Mouse (Mus musculus): ENCODE results near the gene 1700011M02Rik.
"Not testable (repeated sequence)": the region's sequence is repeated elsewhere in the genome, so short reads cannot be mapped to it uniquely, and the experiment has no call there.

The 1700011M02Rik gene

GRCm38 (mm10) chrX:102908587-102908986 lies at the start of gene 1700011M02Rik, which contains the start of gene Dmrtc1a:
1700011M02Rik (plus strand) TSS chrX:102908905.
Dmrtc1a (minus strand) TSS chrX:102908687.
- DNase-seq: not testable (repeated sequence)

DNA sequence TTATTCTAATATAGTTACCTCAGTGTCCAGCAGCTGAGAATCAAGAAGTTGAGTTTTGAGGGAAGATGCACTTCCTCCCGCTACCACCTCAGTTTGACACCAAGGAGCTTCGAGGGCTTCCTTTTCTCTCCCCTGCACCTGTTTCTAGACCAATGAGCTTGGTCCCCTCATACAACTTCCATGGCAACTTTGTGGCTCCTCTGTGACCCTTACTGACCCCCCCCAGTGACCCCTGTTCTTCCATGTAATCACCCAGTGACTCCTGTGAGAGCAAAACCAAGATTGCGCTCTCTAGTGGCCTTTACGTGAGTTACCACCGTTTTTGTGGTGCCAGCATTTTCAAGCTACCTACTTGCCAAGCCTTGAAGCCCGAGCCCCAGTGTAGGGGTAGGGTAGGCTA lies 40.8 kb upstream of the 1700011M02Rik start, which contains the start of gene 1700031F05Rik:
Gene 1700031F05Rik, minus strand, starts transcription at position 101 of the 400 bp plus-strand sequence.
- no peak for DNase-seq

GRCm38 (mm10) chrX:102914823-102915222 lies 6.1 kb downstream of the 1700011M02Rik start:
- not testable (repeated sequence) for DNase-seq

- DNase-seq: peak; percentile 7
Measured at GRCm38 (mm10) chrX:102926707-102927106, 18.0 kb downstream of the 1700011M02Rik start.

GRCm38 (mm10) chrX:102928072-102928471 lies 19.4 kb downstream of the 1700011M02Rik start, which contains the start of gene 1700018G05Rik:
1700018G05Rik (plus strand) TSS chrX:102928372.
- DNase-seq: not testable (repeated sequence)

DNA sequence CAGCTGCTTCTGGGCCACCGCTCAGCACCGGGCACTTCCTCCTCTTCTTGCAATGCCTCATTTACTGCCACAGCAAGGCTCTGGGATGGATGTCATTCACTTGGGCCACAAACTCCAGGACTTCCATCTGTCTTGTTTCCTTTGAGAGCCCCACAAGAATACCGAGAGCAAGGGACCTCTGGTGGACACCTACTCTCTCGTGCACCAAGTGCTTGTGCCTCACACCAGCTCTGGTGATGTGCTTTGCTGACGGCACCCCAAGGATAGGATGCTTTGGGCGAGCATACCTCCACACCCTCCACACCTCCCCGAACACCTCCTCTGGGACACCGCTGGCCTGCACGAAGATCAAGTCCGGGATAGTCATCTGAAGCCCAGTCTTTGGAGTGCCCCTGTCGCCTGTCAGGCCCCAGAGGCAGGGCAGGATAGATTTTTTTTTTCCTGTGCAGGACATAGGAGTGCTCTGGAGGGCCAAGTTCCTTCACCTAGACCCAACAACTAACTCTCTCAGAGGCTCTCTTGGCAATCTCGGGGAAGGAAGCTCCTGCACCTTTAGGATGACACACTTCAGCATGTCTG lies 24.4 kb downstream of the 1700011M02Rik start:
- DNase-seq: no peak

DNA sequence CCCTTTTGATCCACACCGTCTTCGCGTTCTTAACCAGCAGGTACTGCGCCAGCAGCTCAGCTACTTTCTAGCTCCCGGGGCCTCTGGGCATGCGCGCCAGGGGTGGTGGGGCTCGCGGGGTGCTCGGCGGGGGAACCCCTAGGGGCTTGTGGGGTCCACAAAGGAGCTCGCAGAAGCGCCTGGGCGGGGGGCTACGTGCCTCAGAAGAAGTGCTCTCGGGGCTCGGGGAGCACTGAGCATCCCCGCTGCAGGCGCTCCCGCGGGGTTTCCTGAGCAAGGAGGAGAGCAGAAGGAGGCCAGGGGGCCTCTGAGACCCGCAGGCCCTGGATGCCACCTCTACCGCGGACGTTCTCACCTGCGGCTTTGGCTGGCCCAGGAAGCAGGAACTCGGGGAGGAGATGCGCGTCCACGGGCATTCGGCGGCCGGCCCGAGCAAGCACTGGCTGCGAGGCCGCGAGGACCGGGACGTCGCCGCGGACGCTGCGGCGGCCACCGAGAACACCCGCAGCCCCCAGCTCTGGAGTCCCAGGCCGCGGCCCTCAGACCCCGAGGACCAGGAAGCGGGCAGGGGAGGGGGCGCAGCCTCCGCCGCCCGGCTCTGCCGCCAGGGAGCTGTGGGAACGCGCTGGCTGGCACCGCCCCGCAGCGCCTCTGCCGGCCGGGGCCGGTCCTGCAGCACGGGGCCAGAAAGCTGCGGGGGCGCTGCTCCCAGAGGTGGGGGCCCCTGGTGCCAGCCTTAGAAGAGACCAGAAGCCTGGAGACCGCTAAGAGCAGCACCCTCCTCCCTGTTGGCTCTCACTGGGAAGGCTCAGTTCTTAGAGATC lies 25.1 kb downstream of the 1700011M02Rik start:
- DNase-seq: peak; percentile 37

- no peak for DNase-seq
Measured at GRCm38 (mm10) chrX:102934395-102934764, 25.7 kb downstream of the 1700011M02Rik start.

GRCm38 (mm10) chrX:102936743-102937142 lies 28.0 kb downstream of the 1700011M02Rik start:
- no peak for DNase-seq

- not testable (repeated sequence) for DNase-seq
Measured at GRCm38 (mm10) chrX:102950136-102950535, 41.4 kb downstream of the 1700011M02Rik start.

- peak; percentile 4 for DNase-seq
Measured at GRCm38 (mm10) chrX:102958917-102959316, 50.2 kb downstream of the 1700011M02Rik start.
